ENCODE assay signal across 10 mouse cellular contexts in genomic region chr15:86243708-86244107, GRCm38 (mm10). TPM values are rescaled to one million over a fixed set of nuclear protein-coding genes. Genes with fewer than 3 reads are reported as not detected.
DNase-seq lines count a peak whose midpoint lies in the region; ATAC-seq lines count a peak whose summit lies in the region.
"Had no signal": no experiment of that assay in that cellular context is flagged by ENCODE, and none has a peak within 500 bp of the region (broad histone marks: within the 10 kb centered on the region; RNA-seq: fewer than 3 reads in every experiment).

No protein-coding gene starts in this region.

- WGBS in liver, embryonic 11.5 days: 49% methylated on average over 8 of the region's 8 CpGs

- H3K9ac ChIP-seq in liver, embryonic 11.5 days (ENCODE audit: low read depth, low read length): no peak overlapping the region
- H3K9ac ChIP-seq: heart, embryonic 13.5 days; neural tube, embryonic 13.5 days had no signal

- no peaks in the 10 kb centered on the region for H3K36me3 ChIP-seq in liver, embryonic 11.5 days (ENCODE audit: control insufficient read depth, insufficient read depth, low read length)

- H3K4me1 ChIP-seq in liver, embryonic 11.5 days (replicated peaks; ENCODE audit: control insufficient read depth, insufficient read depth, low read length): no peaks in the 10 kb centered on the region
- H3K4me1 ChIP-seq: heart, embryonic 13.5 days had no signal

- peak; percentile 49 for DNase-seq in liver
- no peak for DNase-seq in liver, embryonic 11.5 days (ENCODE audit: low spot score)
- peak; percentile 81 for DNase-seq in MN1 (ENCODE audit: low spot score)
- DNase-seq in cerebellum, adult 8-10 months: peak; percentile 79
- DNase-seq in left cerebral cortex, postnatal 10 days (ENCODE audit: extremely low spot score in 1 of 2, low spot score in 2 of 2): peak; percentile 60 to 72
- DNase-seq in retina, adult 2 months (ENCODE audit: low read depth, low spot score): peak; percentile 49

- no peak overlapping the region for H3K27ac ChIP-seq in liver, embryonic 11.5 days (ENCODE audit: low read depth, low read length)
- H3K27ac ChIP-seq: heart, embryonic 13.5 days; neural tube, embryonic 13.5 days had no signal

- no peaks in the 10 kb centered on the region for H3K27me3 ChIP-seq in liver, embryonic 11.5 days (replicated peaks; ENCODE audit: control insufficient read depth, insufficient read depth, low read length)
- H3K27me3 ChIP-seq: heart, embryonic 13.5 days; neural tube, embryonic 13.5 days had no signal

- no peak for ATAC-seq in liver, embryonic 11.5 days (replicated peaks; ENCODE audit: low FRiP score)
- ATAC-seq in granulocyte monocyte progenitor cell, adult 5-6 weeks (replicated peaks; ENCODE audit: poor library complexity, severe bottlenecking): peak; percentile 59
- no peak for ATAC-seq in erythroblast, adult 5-6 weeks (replicated peaks; ENCODE audit: low FRiP score, poor library complexity, severe bottlenecking)

- H3K4me3 ChIP-seq in liver, embryonic 11.5 days (ENCODE audit: low read depth, low read length): no peak overlapping the region
- H3K4me3 ChIP-seq: heart, embryonic 13.5 days; neural tube, embryonic 13.5 days had no signal

- no peaks in the 10 kb centered on the region for H3K9me3 ChIP-seq in liver, embryonic 11.5 days (ENCODE audit: control insufficient read depth, low read length)
- H3K9me3 ChIP-seq: heart, embryonic 13.5 days; neural tube, embryonic 13.5 days had no signal

- intact Hi-C loops in left cerebral cortex, postnatal 10 days (cut with DNase I): no loop called here

- H3K4me2 ChIP-seq in liver, embryonic 11.5 days: no peak overlapping the region
- H3K4me2 ChIP-seq: heart, embryonic 13.5 days; neural tube, embryonic 13.5 days had no signal

RNA-seq across cellular contexts. Expression of gene Tbc1d22a, which starts 29.4 kb away (rescaled TPM):
- 10.8 and 11.7 TPM in 2 replicates for polyA plus RNA-seq in liver, embryonic 11.5 days (2014; fragmentation: Nextera tagmentation; extraction: Ambion mirVana)
- total RNA-seq in granulocyte monocyte progenitor cell, adult 5-6 weeks (2014; fragmentation: Nextera tagmentation): 18.6 and 18.8 TPM in 2 replicates
- 26.5 and 46.7 TPM in 2 replicates for total RNA-seq in granulocyte monocyte progenitor cell, adult 5-6 weeks (2017)
- total RNA-seq in left cerebral cortex, postnatal 10 days (2021): 10 to 100 TPM; 19.6 to 20.4 TPM
- total RNA-seq in erythroblast, adult 5-6 weeks (2015; ENCODE audit: low replicate concordance): 2.5 and 3.5 TPM in 2 replicates
- 7.4 and 7.8 TPM in 2 replicates for total RNA-seq in erythroblast, adult 5-6 weeks (2017; ENCODE audit: low replicate concordance)

RNA-seq across cellular contexts. Expression of gene Cerk, which starts 57.8 kb away (rescaled TPM):
- 8.4 and 8.5 TPM in 2 replicates for polyA plus RNA-seq in liver, embryonic 11.5 days (2014; fragmentation: Nextera tagmentation; extraction: Ambion mirVana)
- 26.3 and 29.8 TPM in 2 replicates for total RNA-seq in granulocyte monocyte progenitor cell, adult 5-6 weeks (2014; fragmentation: Nextera tagmentation)
- 41.4 and 47.9 TPM in 2 replicates for total RNA-seq in granulocyte monocyte progenitor cell, adult 5-6 weeks (2017)
- total RNA-seq in left cerebral cortex, postnatal 10 days (2021): 10 to 100 TPM; 37.7 to 40.6 TPM
- total RNA-seq in erythroblast, adult 5-6 weeks (2015; ENCODE audit: low replicate concordance): 7.1 and 7.9 TPM in 2 replicates
- 7.9 and 9.8 TPM in 2 replicates for total RNA-seq in erythroblast, adult 5-6 weeks (2017; ENCODE audit: low replicate concordance)
